Mouse (Mus musculus): ENCODE measurements around the gene Cops3.

- no peak for TF ChIP-seq CTCF (IDR thresholded peaks at IDR 0.05; ENCODE audit: extremely low read depth, insufficient read depth, low read length)
- TF ChIP-seq POLR2A (IDR thresholded peaks at IDR 0.05; ENCODE audit: extremely low read depth, insufficient read depth, low read length): no peak
Measured at GRCm38 (mm10) chr11:59780241-59780640, 59.4 kb downstream of the Cops3 start.
